Mouse (Mus musculus): ENCODE measurements at regions not wholly inside any gene's neighbourhood (a gene's known extent, or its start where the extent isn't known, plus 50 kb on each side); places are given as distances from the start of the nearest gene placed in this dataset.

DNA sequence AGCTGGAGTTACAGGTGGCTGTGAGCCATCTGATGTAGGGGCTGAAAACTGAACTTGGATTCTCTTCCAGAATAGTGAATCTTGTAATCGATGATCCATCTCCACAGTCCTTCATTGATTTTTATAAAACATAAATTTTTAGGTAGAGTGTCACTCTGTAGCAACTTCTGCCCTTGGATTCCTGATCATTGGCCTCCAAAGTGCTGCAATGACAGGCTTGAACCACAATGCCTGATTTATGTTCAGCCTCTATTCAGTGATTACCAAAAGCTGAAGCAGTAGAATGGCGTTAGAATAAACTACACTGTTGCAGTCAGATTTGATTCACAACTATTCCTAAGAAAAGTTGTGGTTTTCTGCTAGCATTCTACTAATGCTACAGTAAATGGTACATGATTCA, 580.1 kb downstream of the Gm11232 start:
- DNase-seq, result no peak

DNA sequence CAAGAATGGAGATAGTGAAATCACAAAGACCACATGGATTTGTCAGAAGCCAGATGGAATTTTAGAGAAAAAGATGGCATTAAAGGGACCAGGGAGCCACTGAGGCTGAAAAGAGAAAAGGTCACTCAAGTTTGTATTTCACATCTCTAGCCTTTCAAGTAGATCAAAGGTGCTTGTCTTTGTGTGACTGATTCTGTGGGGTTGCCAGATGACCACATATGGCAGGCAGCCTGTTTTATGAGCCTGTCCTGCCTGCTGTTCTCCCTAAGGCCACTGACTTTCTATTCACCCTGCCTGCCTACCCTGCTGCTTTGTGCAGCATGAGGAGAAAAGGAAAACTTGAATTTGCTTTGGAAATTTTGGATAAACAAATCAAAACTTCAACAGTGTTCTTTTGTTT, 592.0 kb downstream of the Gm11232 start:
- DNase-seq, result no peak

DNA sequence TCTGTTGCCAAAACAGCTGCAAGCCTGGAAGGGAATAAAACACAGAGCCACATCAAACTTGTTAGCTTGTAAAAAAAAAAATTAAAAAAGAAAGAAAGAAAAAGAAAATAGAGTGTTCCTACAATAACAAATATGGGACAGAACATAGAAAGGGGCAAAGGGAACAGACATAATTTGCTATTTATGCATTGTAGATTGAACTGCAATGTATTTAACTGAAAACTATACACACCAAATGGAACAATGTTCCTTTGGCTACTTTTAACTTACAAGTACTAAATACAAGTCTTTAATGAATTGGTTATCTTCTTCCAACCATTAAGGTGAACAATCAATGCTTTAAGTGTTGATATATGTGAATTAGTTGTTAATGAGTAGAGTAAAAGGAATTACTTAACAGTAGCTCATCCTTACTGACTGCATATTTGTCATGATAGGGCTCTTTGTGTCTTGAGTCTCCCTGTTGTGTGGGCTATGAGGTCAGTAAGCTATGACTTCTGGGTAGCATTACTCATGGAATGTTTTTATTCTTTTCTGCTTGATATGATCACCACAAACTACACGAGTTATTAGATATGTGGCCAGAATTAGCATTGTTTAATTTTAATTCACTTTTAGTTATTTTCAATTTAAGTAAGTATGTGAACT, 597.0 kb upstream of the Megf9 start:
- DNase-seq, result no peak

DNA sequence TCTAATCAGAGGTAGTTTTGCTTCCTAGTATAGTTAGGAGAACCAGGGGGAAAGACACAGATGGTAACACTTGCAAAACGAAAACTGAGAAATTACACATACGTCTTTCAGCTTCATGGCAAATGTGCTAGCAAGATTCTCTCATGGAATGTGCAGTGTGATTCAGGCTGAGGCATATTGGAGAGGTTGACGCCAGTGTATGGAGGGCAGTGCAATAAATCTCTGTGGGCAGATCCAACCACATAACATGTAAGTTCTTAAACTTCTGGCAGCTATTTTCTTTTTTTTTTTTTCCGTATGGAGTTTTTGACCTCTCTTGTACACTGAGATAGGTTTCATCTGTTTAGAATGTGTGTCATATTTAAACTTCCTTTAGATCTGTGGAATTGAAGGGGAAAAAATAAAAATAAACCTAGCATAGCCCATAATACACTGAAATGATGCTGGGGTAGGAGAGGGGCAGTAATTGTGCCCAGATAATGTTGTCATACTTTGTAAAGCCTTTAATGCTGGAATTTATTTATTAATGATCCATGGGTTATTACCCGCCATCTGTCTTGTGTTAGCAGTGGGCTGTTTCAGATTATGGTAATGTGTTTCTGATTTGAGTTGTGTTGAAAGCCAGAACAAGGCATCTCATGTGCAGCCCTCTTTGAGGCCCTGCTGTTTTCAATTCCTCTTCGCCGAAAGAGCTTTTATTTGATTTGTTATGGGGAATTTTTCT, 596.3 kb upstream of the Megf9 start:
- DNase-seq, result peak; percentile 33

DNA sequence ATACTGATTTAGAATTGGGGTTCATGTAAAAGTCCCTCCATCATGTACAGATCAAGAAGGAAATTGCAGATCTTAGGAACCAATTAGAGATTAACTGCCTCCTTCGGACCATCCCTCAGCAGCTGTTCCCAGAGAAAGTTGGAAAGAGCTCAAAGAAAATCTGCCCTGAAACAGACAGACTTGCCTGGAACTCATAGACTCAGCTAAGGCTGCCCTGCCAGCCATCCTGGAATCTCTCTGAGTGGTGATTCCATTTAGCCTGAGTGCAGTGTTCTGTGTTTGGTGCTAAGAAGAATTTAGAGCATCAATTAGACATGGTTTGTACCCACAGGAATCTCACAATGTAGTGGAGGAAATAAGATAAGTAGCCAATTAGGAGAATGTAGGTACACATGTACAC, 594.5 kb upstream of the Megf9 start:
- DNase-seq, result no peak
